Mouse (Mus musculus) E14TG2a.4 (cell line): ENCODE data around the gene Ppfia4.

ENCODE experiments used
- CTCF ChIP-seq: conservative IDR thresholded peaks from 2 replicates; pipeline ENCODE4 v1.5.1; 2014; ENCODE audit warnings: low read length
- NANOG ChIP-seq: IDR thresholded peaks from 2 replicates; pipeline ENCODE4 v1.6.1; 2014; ENCODE audit warnings: borderline replicate concordance, low read length, mixed read lengths

GRCm38 (mm10) chr1:134310291-134310690 lies 22.4 kb downstream of the Ppfia4 start:
- no peak for TF ChIP-seq NANOG
- no peak for TF ChIP-seq CTCF
